Mouse (Mus musculus) hindbrain, embryonic 13.5 days (tissue): ENCODE data around the gene Tceanc2. TPM values are rescaled to one million over a fixed set of nuclear protein-coding genes. Genes with fewer than 3 reads are reported as not detected.
A peak's percentile ranks its signal among the peaks of the same experiment; 100 is the strongest.

Experiments used
- ATAC-seq: fragments of 200-750 bp; cut with Nextera tagmentation; 2 replicates; pipeline ENCODE4 v1.8.0; 2017; ENCODE audit warnings: moderate TSS enrichment; ENCODE audit not compliant: low FRiP score
- H3K27ac ChIP-seq: fragments of 300-500 bp; sonication (generic); 2 replicates; pipeline ENCODE4 v1.5.1; 2015; ENCODE audit warnings: inconsistent platforms, mild to moderate bottlenecking, moderate library complexity
- H3K27me3 ChIP-seq: fragments of 300-500 bp; sonication (generic); 2 replicates; pipeline ENCODE4 v1.6.1; 2015; ENCODE audit warnings: mild to moderate bottlenecking, inconsistent platforms
- H3K36me3 ChIP-seq: fragments of 300-500 bp; sonication (generic); 2 replicates; pipeline ENCODE4 v1.6.1; 2015; ENCODE audit warnings: mild to moderate bottlenecking, inconsistent platforms
- H3K4me1 ChIP-seq: fragments of 300-500 bp; sonication (generic); replicated peaks from 2 replicates; pipeline ENCODE4 v1.6.1; 2015; ENCODE audit warnings: inconsistent platforms
- H3K4me2 ChIP-seq: fragments of 300-500 bp; sonication (generic); 2 replicates; pipeline ENCODE4 v1.6.1; 2015; ENCODE audit warnings: inconsistent platforms, mild to moderate bottlenecking, moderate library complexity
- H3K4me3 ChIP-seq: fragments of 300-500 bp; sonication (generic); 2 replicates; pipeline ENCODE4 v1.5.1; 2015; ENCODE audit warnings: mild to moderate bottlenecking, inconsistent platforms
- H3K9ac ChIP-seq: fragments of 300-500 bp; sonication (generic); 2 replicates; pipeline ENCODE4 v1.6.1; 2015; ENCODE audit warnings: mild to moderate bottlenecking, inconsistent platforms
- H3K9me3 ChIP-seq: fragments of 300-500 bp; sonication (generic); 2 replicates; pipeline ENCODE4 v1.6.1; 2016; ENCODE audit warnings: inconsistent platforms
- WGBS: fragments of 180-500 bp; shearing (Covaris S2); methylation state at CpG from one replicate; pipeline ENCODE4 v1.1.7; 2015; 5-methylcytosine and 5-hydroxymethylcytosine counted together
- polyA plus RNA-seq: library from polyadenylated mRNA; unstranded; fragments of >200 nt; fragmentation: Nextera tagmentation; extraction: Ambion mirVana; gene quantifications from 2 replicates; pipeline ENCODE4 v1.2.1, GENCODE M21; 2015

Tceanc2 gene
- 25.2 and 26.1 TPM in 2 replicates for polyA plus RNA-seq

GRCm38 (mm10) chr4:107178830-107179490 lies at the start of gene Tceanc2:
Tceanc2 (minus strand) TSS chr4:107179116.
- H3K9ac ChIP-seq, result peak within 1 kb of the TSS; percentile 97
- peak; percentile 82 for ATAC-seq
- peaks cover 14% of the 10 kb centered on the region for H3K36me3 ChIP-seq
- peak within 1 kb of the TSS; percentile 99 for H3K27ac ChIP-seq
- peaks cover 56% of the 10 kb centered on the region for H3K4me1 ChIP-seq
- no peaks in the 10 kb centered on the region for H3K27me3 ChIP-seq
- under 1% methylated on average over 47 of the region's 47 CpGs for WGBS
- H3K9me3 ChIP-seq, result no peaks in the 10 kb centered on the region
- peak within 1 kb of the TSS; percentile 79 for H3K4me2 ChIP-seq
- peak within 1 kb of the TSS; percentile 99 for H3K4me3 ChIP-seq

- Histone ChIP-seq H3K9ac (no peak overlapping the region), H3K4me3 (no peak overlapping the region), H3K4me1 (no peaks in the 10 kb centered on the region), H3K4me2 (no peak overlapping the region), H3K9me3 (no peaks in the 10 kb centered on the region), H3K27me3 (no peaks in the 10 kb centered on the region), H3K27ac (no peak overlapping the region), H3K36me3 (0 out of 2 replicates have a peak, but pooled peaks cover 4% of the 10 kb centered on the region)
- WGBS, result 90% methylated on average over 2 of the region's 2 CpGs
- ATAC-seq, result no peak
These were observed 47.4 kb upstream of the Tceanc2 start for GRCm38 (mm10) chr4:107226313-107226712.

DNA sequence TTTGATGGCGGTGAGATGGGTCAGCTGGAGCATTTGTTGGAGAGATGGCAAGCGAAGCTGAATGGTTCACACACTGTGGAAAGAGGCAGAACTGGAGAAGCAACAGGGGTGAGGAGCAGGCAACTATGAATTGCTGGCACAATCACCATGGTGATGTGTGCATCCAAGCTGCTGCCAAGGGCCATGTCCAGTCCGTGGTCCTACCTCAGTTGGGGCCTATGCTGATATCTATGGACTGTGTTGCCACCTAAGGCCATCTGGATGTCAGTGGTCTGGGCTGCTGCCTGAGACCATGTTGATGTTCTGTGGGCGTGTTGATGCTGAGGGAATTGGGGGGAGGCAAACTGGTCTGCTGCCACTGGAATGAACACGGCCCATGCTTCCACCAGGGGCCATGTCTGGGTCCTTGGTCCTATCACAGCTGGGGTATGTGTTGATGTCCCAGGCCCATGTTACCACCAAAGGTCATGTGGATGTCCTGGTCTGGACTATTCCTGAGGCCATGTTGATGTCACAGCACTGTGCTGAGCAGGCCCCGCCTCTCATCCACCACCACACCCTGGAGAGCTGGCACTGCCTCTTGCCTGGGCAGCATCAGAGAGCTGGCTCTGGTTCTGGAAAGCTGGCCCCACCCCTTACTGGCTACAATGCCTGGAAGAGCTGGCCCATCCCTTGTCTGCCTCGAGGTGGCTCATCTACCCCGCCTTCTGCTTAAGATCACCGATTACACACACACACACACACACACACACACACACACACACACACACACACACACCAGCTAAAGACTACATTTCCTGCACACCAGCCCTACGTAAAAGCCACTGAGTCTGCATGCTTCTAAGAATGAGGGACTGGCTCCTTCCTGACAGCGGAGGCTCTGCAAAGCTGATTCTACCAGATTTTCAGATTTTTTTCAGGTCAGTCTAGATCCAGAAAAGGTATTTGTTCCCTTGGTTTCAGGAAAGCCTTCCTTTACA lies 44.6 kb upstream of the Tceanc2 start:
- 82% methylated on average over 11 of the region's 11 CpGs for WGBS
- Histone ChIP-seq H3K4me2 (no peak overlapping the region), H3K27me3 (no peaks in the 10 kb centered on the region), H3K9ac (no peak overlapping the region), H3K4me3 (no peak overlapping the region), H3K36me3 (no peaks in the 10 kb centered on the region), H3K4me1 (no peaks in the 10 kb centered on the region), H3K9me3 (no peaks in the 10 kb centered on the region), H3K27ac (no peak overlapping the region)
- no peak for ATAC-seq

- Histone ChIP-seq H3K36me3 (no peaks in the 10 kb centered on the region), H3K27me3 (no peaks in the 10 kb centered on the region), H3K27ac (no peak overlapping the region), H3K4me3 (no peak overlapping the region), H3K9me3 (no peaks in the 10 kb centered on the region), H3K4me1 (no peaks in the 10 kb centered on the region), H3K4me2 (no peak overlapping the region), H3K9ac (no peak overlapping the region)
- 96% methylated on average over 5 of the region's 5 CpGs for WGBS
- ATAC-seq, result no peak
These were observed 42.6 kb upstream of the Tceanc2 start for GRCm38 (mm10) chr4:107221524-107221923.

- Histone ChIP-seq H3K9me3 (no peaks in the 10 kb centered on the region), H3K27ac (no peak overlapping the region), H3K27me3 (no peaks in the 10 kb centered on the region), H3K4me2 (no peak overlapping the region), H3K9ac (no peak overlapping the region), H3K4me3 (no peak overlapping the region), H3K36me3 (no peaks in the 10 kb centered on the region), H3K4me1 (no peaks in the 10 kb centered on the region)
- ATAC-seq, result no peak
- WGBS, result 83% methylated on average over 9 of the region's 9 CpGs
These were observed 38.7 kb upstream of the Tceanc2 start for GRCm38 (mm10) chr4:107217574-107217973.

DNA sequence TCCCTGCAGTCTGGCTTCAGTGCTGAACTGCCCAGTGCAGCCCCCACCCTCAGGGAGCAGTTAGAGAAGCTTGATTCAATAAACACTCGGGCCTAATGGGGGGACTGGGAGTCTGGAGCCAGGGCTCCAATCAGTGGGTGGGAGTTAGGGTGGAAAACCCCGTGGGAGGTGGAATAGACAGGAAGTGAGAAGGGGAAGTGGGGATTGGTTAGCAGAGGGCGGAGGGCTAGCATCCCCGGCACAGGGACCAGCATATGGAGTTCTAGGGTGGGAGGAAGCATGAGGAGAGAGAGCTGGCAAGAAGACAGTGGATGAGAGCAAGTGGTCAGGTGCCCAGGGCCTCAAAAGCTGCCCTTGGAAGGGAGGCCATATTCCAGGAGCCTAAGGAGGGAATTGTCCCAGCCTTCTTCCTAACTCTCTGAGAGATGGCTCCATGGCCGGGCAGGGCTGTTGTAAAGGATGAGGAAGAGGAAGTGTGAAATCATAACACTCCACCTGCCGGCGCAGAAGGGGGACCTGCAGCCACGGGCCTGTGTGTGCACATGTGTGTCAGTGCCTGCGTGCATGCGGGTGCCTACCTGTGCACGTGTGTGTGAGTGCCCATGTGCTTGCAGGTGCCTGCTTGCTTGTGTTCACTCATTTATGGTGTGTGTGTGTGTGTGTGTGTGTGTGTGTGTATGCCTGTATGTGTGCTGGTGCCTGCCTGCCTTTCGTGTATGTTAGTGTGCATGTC lies 34.5 kb upstream of the Tceanc2 start:
- H3K27me3 ChIP-seq, result no peaks in the 10 kb centered on the region
- peaks cover 13% of the 10 kb centered on the region for H3K36me3 ChIP-seq
- 74% methylated on average over 12 of the region's 12 CpGs for WGBS
- H3K4me3 ChIP-seq, result no peak overlapping the region
- no peak for ATAC-seq
- H3K4me2 ChIP-seq, result no peak overlapping the region
- H3K9me3 ChIP-seq, result no peaks in the 10 kb centered on the region
- no peak overlapping the region for H3K27ac ChIP-seq
- no peak overlapping the region for H3K9ac ChIP-seq
- H3K4me1 ChIP-seq, result no peaks in the 10 kb centered on the region

DNA sequence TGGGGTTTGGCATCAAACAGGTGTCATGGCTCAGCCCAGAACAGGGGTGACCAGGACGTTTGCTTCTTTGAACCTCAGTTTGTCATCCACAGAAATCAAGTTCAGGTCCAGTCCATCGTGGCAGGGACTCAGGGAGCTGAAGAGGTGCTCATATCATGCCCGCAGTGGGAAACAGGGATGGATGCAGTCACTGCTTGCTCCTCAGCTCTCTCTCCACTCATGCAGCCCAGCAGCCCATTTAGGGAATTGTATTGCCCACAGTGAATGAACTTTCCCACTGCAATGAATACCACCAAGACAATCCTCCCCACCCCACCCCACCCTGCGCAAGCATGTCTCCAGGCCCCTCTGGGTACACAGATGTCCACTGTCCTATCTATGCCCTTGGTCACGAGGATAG lies 33.0 kb upstream of the Tceanc2 start:
- no peak for ATAC-seq
- Histone ChIP-seq H3K9me3 (no peaks in the 10 kb centered on the region), H3K4me1 (no peaks in the 10 kb centered on the region), H3K27ac (no peak overlapping the region), H3K27me3 (no peaks in the 10 kb centered on the region), H3K36me3 (peaks cover 26% of the 10 kb centered on the region), H3K4me2 (no peak overlapping the region), H3K9ac (no peak overlapping the region), H3K4me3 (no peak overlapping the region)
- 85% methylated on average over 5 of the region's 5 CpGs for WGBS

- Histone ChIP-seq H3K27ac (no peak overlapping the region), H3K36me3 (peaks cover 30% of the 10 kb centered on the region)
- 70% methylated on average over 4 of the region's 4 CpGs for WGBS
These were observed 32.5 kb upstream of the Tceanc2 start for GRCm38 (mm10) chr4:107211465-107211864.

DNA sequence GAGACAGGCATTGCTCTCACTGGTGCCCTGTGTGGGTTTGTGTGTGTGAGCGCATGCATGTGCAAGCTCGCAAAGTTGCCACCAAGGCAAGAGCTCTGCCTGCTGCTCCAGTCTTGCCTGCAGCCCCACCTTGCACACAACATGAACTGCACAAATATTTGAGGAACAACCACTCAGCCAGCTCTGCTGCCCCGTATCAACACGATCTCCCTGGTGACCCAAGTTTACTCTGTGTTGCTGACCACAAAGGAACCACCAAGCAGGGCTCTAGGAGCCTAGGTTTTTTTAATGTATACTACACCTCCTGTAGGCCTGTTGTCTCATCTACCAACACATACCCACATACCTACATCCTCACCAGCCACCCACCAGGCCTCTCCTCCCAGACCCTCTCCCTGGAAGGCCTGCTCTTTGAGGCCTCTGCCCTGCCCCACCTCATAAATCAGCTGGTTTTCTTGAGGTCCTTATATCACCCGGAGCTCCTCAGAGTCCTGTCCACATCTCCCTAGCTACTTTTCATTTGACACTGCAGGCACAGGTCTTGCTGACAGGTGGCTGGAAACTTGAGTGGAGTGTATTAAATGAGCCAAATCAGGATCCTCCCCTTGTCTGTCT lies 31.7 kb upstream of the Tceanc2 start:
- Histone ChIP-seq H3K4me1 (no peaks in the 10 kb centered on the region), H3K4me2 (no peak overlapping the region), H3K27ac (no peak overlapping the region), H3K9ac (no peak overlapping the region), H3K9me3 (no peaks in the 10 kb centered on the region), H3K4me3 (no peak overlapping the region), H3K27me3 (no peaks in the 10 kb centered on the region), H3K36me3 (peaks cover 39% of the 10 kb centered on the region)
- 84% methylated on average over 5 of the region's 5 CpGs for WGBS
- ATAC-seq, result no peak

More at GRCm38 (mm10) chr4:107211465-107211864, 32.5 kb upstream of the Tceanc2 start:
- no peaks in the 10 kb centered on the region for H3K27me3 ChIP-seq
- H3K9me3 ChIP-seq, result no peaks in the 10 kb centered on the region
- no peak for ATAC-seq
- no peak overlapping the region for H3K9ac ChIP-seq
- H3K4me2 ChIP-seq, result no peak overlapping the region
- no peaks in the 10 kb centered on the region for H3K4me1 ChIP-seq
- no peak overlapping the region for H3K4me3 ChIP-seq

GRCm38 (mm10) chr4:107208880-107209279 lies 30.0 kb upstream of the Tceanc2 start, which contains the start of gene Ldlrad1:
Ldlrad1 (plus strand) TSS chr4:107209180.
- H3K36me3 ChIP-seq, result peaks cover 56% of the 10 kb centered on the region

DNA sequence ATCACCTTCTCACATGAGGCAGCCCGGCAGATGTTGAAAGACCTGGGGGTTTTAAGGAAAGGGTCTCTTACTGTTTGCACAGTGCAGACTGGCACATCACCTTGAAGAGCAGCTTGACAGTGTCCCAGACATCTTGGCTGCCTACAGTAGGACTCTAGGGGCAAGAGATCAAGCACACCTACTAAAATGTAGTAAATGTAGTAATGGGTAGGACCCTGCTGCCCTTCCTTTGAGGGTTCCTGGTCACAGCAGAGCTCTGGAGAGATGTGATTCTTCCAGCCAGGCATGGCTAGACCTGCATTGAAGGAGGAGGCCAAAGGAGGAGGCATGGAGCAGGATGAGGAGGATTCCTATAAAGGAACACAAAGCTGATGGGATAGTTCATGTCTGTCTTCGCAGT lies 28.1 kb upstream of the Tceanc2 start:
- no peaks in the 10 kb centered on the region for H3K4me1 ChIP-seq
- H3K9ac ChIP-seq, result no peak overlapping the region
- no peak overlapping the region for H3K4me3 ChIP-seq
- H3K4me2 ChIP-seq, result no peak overlapping the region
- no peaks in the 10 kb centered on the region for H3K27me3 ChIP-seq
- no peak for ATAC-seq
- H3K36me3 ChIP-seq, result peaks cover 74% of the 10 kb centered on the region
- H3K27ac ChIP-seq, result no peak overlapping the region
- H3K9me3 ChIP-seq, result no peaks in the 10 kb centered on the region
- WGBS, result 94% methylated on average over 2 of the region's 2 CpGs

More at GRCm38 (mm10) chr4:107208880-107209279, 30.0 kb upstream of the Tceanc2 start, which contains the start of gene Ldlrad1:
- no peak within 1 kb of the TSS for H3K4me2 ChIP-seq
- no peaks in the 10 kb centered on the region for H3K4me1 ChIP-seq
- no peaks in the 10 kb centered on the region for H3K27me3 ChIP-seq
- no peak within 1 kb of the TSS for H3K4me3 ChIP-seq
- no peak for ATAC-seq
- 86% methylated on average over 3 of the region's 3 CpGs for WGBS
- no peaks in the 10 kb centered on the region for H3K9me3 ChIP-seq
- H3K9ac ChIP-seq, result no peak within 1 kb of the TSS
- no peak within 1 kb of the TSS for H3K27ac ChIP-seq
